Mouse (Mus musculus): Measurements from ENCODE around the gene Tmem235.

DNA sequence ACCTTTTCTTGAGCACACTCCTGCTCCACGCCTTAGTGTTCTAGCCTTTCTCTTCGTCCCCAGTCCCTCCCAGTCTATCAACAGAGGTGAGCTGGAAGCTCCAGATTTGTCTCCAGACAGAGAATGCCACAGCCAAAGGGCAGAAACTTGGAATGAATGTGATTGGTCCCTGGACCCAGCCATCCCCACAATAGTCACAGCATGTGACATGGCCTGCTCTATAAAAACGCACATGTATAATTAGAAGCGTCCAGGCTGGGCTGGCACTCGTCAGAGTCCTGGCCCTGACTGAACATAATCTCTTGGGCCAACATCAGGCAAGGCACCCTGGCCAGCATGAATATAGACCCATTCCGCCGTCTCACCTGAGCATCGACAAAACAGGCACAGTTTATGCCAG, 41.5 kb upstream of the Tmem235 start:
- TF ChIP-seq CTCF (IDR thresholded peaks at IDR 0.05; ENCODE audit: control insufficient read depth, insufficient read depth, insufficient read length) (no peak), MYOG (IDR thresholded peaks at IDR 0.05; ENCODE audit: control insufficient read depth, extremely low read depth, insufficient read length) (no peak), MAX (IDR thresholded peaks at IDR 0.05) (no peak), USF1 (IDR thresholded peaks at IDR 0.05; ENCODE audit: low read depth) (no peak), MYOD1 (IDR thresholded peaks at IDR 0.05; ENCODE audit: control insufficient read depth, insufficient read length, low read depth) (no peak)
